Mouse (Mus musculus) cerebellum, postnatal 25 days (tissue): ENCODE results near the gene Zfp64.
"Not testable (repeated sequence)": the region's sequence is repeated elsewhere in the genome, so short reads cannot be mapped to it uniquely, and the experiment has no call there.

Source experiments
- DNase-seq, 2 experiments: peaks; one replicate each; pipeline ENCODE4 v3.0.0; 2021; ENCODE audit warnings: mixed read lengths in 2 of 2

The Zfp64 gene

GRCm38 (mm10) chr2:168892057-168892456 lies 63.3 kb downstream of the Zfp64 start:
- no peak for DNase-seq

DNA sequence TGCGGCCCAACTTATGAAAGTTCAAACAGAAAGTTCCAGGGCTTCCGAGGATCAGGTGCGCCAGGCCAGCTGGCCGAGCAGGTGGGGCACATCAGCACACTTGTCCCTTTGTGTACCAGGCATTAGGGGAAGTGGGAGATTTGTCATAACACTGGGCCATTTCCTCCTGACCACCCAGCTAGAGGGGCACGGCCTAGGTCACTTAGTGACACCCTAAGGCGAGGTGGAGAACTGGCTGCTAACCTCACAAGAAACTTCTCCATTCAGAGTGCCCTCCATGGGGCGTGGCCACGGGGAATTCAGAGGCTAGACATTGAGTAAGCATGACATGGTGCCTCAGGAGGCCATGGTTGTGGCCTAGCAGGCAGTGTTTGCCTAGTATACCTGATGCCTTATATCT lies 70.7 kb downstream of the Zfp64 start:
- DNase-seq = no peak

DNA sequence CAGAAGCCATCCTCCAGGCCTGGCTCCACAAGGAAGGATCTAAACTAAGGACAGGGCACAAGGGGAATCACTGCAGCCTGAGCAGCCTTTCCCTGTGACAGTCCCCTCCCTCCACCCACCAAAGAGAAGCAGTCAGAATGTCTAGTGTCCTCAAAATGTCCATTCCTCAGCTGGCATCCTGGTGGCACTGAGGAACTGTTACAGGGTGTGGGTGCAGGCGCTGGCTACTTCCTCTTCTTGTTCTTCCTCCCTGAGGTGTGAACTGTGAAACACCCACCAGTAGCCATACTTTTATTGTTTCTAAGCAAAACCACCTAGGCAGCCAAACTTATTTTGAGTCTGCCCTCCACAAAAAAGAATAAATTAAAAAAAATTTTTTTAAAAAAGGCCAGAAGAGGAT lies 72.4 kb downstream of the Zfp64 start:
- no peak for DNase-seq

DNA sequence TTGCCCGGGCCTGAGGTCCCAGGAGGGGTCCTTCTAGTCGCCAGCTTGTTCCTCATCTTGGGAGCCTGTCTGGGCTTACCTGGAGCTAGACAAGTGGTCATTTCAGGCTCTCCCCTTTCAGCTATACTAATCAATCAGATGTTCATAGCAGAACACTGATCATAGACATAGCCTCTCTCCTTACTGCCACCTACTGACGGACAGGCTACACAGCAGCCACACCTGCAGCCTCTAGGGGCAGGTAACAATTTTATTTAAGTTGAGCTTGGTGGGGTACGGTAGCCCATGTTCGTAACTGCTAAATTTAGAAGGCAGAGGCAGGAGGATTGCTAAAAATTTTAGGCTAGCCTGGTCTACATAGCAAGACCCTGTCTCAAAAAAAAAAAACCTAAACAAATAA lies 73.5 kb downstream of the Zfp64 start:
- DNase-seq = peak; percentile 20 to 48

DNA sequence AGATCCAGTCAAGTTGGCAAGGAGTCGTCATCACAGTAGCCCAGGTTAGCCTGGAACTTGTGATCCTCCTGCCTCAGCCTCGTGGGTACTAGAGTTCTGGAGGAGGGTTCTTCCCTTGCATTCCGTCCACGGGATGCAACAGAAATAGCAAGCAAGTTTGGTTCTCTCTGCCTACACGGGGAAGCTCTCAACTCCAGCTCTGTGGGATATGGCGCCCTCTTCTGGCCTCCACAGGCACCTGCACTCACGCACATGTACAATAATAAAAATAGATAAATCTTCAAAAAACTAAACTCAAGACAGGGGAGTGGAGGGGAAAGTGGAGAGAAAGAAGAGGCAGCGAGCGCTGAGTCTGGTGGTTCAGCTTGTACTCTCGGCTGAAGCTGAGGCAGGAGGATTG lies 75.8 kb downstream of the Zfp64 start:
- no peak for DNase-seq

DNA sequence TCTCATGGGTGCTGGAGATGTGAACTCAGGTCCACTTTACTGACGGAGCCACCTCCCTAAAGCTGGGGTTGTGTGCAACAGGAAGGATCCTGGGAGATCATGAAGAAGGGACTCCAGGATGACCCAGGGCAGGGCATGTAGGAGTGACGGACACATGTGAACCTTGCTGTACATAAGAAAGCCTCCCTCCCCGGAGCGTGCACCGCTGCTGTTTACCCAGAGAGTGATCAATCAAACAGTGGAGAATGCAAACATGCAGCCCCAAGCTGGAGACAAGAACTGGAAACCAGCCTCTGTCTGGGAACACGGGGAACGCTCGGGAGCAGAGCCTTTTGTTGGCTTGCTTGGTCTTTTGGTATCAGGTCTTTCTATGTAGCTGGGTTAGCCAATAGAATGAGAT lies 76.7 kb downstream of the Zfp64 start:
- DNase-seq = no peak

GRCm38 (mm10) chr2:168878158-168878557 lies 77.2 kb downstream of the Zfp64 start:
- DNase-seq = no peak

GRCm38 (mm10) chr2:168876631-168877030 lies 78.8 kb downstream of the Zfp64 start:
- no peak for DNase-seq

DNA sequence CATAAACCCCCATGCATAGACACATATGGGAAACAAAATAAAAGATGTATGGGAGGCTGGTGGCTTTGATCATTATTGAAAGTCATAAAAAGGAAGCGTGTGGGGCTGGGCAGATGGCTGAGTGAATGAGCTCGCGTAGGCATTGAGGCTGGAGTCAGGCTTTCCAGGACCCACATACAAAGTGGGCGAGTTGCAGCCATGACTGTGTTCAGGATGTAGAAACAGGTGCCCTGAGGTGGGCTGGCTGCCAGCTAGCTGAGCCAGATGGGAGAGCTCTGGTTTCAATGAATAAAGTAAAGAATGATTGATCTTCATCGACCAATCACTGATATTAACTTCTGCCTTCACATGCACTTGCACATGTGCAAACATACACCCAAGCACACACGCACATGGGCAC lies 80.9 kb downstream of the Zfp64 start:
- no peak for DNase-seq

DNA sequence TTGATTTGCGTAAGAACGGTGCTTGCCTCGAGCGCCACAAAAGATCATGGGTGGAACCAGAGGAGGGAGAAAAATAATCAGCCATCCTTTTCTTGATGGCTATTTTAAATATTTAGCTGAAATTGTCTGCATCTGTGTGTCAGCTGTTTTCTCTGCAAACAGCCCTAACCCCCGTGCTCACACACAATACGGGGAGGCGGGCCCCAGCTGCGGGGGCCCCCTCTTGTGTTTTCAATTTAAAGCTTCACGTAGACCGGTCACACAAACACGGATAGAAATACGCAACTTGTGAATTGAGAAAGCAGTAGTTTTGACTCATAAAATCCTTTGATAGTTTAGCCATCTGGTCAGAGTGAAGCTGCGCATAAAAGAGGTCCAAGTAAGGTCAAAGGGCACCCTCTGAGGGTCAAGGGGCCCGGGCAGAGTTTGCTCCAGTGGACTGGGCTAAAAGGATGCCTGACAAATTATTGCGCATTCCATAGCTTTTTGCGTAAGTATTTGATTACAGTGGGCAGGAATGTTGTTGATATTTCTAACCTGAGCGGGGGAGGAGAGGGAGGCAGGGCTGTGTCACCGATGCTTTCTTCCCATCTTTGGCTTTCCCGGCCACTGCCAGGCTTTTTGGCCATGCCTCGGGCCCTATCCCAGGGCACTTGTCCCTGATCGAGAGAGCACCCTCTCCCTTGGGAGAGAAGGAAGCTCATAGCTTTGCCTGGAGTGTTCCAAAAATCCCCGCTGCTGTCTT lies 83.4 kb downstream of the Zfp64 start:
- no peak for DNase-seq

GRCm38 (mm10) chr2:168870480-168870879 lies 84.9 kb downstream of the Zfp64 start:
- peak in 1 of 2 experiments; percentile 29 for DNase-seq

GRCm38 (mm10) chr2:168866942-168867341 lies 88.4 kb downstream of the Zfp64 start:
- DNase-seq = no peak

GRCm38 (mm10) chr2:168866436-168866835 lies 89.0 kb downstream of the Zfp64 start:
- no peak for DNase-seq

DNA sequence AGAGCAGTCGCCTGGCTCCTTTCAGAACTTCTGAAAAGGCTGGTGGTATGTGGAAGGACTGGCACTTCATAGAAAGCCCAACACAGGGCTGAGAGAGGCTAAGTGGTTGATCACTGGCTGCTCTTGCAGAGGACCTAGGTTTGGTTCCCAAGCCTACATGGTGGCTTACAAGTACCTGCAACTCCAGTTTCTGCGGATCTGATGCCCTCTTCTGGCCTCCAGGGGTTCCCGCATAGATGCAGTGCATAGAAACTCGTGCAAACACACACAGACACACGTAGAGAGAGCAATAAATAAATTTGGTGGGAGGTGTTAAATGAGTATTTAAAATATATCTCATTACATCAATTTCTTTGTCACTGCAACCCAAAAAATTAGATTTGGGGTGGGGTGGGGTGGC lies 90.5 kb downstream of the Zfp64 start:
- no peak for DNase-seq

DNA sequence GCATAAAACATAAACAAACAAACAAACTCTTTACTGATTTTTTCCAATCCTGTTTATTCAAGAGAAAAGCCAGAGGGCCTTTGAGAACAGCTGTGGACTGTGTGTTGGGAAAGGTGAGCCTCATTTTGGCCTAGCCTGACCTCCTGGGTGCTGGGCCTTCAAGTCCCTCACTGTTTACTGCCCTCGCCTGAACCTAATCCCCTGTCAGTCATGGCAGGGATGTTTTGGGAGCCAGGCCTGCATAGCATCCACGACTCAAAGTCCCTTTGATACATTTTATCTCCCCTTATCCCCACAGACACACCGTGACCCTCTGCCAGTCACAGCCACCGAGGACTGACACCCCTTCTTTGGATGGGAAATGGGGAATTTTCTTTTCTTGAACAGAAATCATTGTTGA lies 92.7 kb downstream of the Zfp64 start:
- DNase-seq = no peak

GRCm38 (mm10) chr2:168860922-168861740 lies 94.3 kb downstream of the Zfp64 start:
- DNase-seq = no peak

- DNase-seq = no peak
Measured at GRCm38 (mm10) chr2:168860032-168860691, 95.2 kb downstream of the Zfp64 start.

DNA sequence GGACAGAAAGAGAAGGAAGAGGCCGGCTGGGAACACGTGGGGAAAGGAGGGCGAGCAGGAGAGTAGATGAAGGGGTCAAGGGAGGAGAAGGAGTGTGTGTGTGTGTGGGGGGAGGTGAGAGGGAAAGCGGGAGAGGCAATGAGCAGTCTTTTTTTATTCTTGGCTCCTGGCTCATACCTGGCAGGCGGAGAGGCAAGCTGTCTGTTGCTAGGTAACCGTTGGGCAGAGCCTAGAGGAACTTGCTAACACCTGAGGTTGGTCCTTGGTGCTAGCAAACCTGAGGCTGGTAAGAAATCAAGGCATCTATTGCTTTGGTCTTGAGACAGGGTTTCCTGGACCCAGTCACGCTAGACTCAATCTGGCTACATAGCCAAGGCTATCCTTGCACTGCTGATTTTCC lies 98.7 kb downstream of the Zfp64 start:
- no peak for DNase-seq

DNA sequence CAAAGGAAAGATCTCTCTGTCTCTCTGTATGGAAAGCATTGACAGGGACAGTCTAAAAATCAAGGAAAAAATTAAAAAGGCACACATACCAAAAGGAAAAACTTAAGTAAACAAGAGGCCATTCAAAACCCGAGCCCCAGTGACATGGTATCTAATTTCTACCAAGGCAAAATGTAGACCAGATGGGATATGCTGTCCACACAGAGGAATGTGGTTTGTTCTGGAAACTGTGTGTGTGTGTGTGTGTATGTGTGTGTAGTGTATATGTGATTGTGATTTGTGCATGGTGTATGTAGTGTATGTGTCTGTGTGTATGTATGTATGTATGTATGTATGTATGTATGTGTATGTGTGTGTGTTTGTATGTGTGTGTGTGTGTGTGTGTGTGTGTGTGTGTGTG lies 100.6 kb downstream of the Zfp64 start:
- no peak for DNase-seq

GRCm38 (mm10) chr2:168853869-168854268 lies 101.5 kb downstream of the Zfp64 start:
- not testable (repeated sequence) for DNase-seq

DNA sequence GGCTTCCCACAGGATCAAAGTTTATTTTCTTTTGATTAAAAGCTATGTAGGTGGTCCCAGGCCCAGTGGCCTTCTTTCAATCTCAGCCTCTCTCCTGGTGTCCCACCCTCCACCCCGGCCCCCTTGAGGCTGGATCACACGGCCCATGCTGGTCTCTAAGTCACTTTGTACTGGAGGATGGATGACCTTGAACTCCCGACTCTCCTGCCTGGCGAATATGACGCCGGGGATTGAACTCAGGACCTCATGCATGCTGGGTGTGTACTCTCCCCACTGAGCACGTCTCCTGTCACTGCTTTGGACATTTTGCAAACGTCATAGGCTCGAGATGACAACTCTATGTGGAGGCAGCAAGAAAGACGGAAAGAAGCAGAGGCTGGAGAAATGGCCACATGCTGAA lies 103.8 kb downstream of the Zfp64 start:
- DNase-seq = no peak

DNA sequence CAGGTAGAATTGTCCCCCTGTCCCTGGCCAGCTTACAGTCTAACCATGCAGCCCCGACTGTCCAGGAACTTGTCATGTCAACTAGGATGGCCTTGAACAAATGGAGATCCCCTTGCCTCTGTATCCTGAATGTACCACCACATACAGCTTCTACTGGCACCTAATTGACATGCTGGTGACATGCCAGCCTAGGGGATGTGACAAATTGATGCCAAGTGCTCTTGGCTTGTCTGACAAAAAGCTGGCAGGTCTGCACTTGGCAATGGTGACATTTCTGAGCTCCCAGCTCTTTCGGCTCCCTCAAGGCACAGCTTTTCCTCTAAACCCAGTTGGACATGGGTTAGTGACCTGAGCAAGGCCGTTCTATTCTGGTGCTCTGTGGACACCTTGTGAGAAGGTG lies 106.8 kb downstream of the Zfp64 start:
- no peak for DNase-seq

DNA sequence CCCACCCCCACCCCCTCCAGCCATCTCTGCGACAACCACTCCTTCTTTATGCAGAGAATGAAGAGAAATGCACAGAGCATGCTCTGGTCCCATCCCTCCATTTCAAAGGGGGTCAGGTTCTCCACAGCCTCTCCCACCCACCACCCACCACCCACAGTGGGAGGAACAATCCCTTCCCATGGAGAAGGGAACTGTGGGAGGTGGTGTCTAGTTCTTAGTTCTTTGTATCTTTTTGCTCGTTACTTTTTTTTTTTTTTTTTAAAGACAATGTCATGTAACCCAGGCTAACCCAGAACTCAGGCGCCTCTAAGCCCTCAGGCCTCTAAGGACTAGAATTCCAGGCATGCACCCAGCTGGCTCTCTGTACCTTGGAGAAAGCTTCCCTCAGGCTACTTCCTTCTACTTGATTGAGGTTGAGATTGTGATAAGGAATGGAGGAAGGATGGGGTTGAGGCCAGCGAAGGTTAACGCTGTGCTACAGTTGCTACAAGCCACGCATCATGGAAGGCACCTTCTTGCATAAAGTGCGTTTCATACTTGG lies 109.1 kb downstream of the Zfp64 start:
- no peak for DNase-seq
